Mouse (Mus musculus) left cerebral cortex, adult 2 months (tissue): ENCODE results near the gene Lhfp. TPM values are rescaled to one million over a fixed set of nuclear protein-coding genes. Genes with fewer than 3 reads are reported as not detected.

Experiments
- DNase-seq, 2 experiments: peaks; one replicate each; pipeline ENCODE4 v3.0.0; 2021 to 2022; ENCODE audit warnings: low spot score in 2 of 2, mixed read lengths in 1 of 2; ENCODE audit errors: extremely low spot score in 1 of 2
- H3K27ac ChIP-seq: fragments of 200-600 bp; 2 replicates; pipeline ENCODE4 v1.8.1; 2022
- H3K4me3 ChIP-seq: fragments of 200-600 bp; 2 replicates; pipeline ENCODE4 v1.8.1; 2022
- CTCF ChIP-seq: fragments of 200-600 bp; IDR thresholded peaks from 2 replicates; pipeline ENCODE4 v1.8.1; 2022; ENCODE audit warnings: antibody characterized with exemption, mild to moderate bottlenecking, moderate library complexity
- intact Hi-C: fragments of 180-260 bp; cut with DNase I; formaldehyde crosslinking; loops from one replicate; pipeline ENCODE4 v1.15.1; 2025
- total RNA-seq, 2 experiments: library from RNA; stranded (reverse); gene quantifications; 2 replicates each; pipeline ENCODE4 v1.2.3; 2021

Gene Lhfp
- total RNA-seq, 2 experiments from 2014 or later, result 32.9 to 34.4 TPM

DNA sequence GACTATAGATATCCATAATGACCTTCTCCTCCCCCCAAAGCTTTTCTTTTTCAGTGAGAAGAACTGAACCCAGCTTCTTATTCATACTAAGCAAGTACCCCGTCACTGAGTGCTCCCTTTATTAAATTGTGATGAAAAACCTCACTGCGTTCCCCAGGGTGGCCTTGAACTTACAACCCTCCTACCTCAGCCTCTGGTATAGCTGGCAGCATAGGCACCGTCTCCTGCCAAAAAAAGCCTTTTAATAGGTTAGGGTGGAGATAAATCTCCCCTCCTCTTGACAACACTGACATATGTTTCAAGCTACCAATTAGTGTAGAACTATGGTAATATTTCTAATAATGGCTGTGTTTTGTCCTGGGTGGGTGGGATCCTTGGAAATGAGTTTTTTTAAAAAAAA lies 33.4 kb downstream of the Lhfp start:
- TF ChIP-seq CTCF, result no peak
- Histone ChIP-seq H3K4me3 (no peak overlapping the region), H3K27ac (no peak overlapping the region)
- no peak for DNase-seq
- intact Hi-C loops, result no loop called here

GRCm38 (mm10) chr3:53080286-53080685 lies 39.0 kb downstream of the Lhfp start:
- no peak for DNase-seq
- intact Hi-C loops, result no loop called here
- TF ChIP-seq CTCF, result no peak
- Histone ChIP-seq H3K27ac (no peak overlapping the region), H3K4me3 (no peak overlapping the region)

- Histone ChIP-seq H3K27ac (no peak overlapping the region), H3K4me3 (no peak overlapping the region)
- no peak for TF ChIP-seq CTCF
- intact Hi-C loops, result no loop called here
- no peak for DNase-seq
These were observed 39.4 kb downstream of the Lhfp start for GRCm38 (mm10) chr3:53080710-53081109.

- Histone ChIP-seq H3K4me3 (no peak overlapping the region), H3K27ac (no peak overlapping the region)
- DNase-seq, result no peak
- intact Hi-C loops, result no loop called here
- no peak for TF ChIP-seq CTCF
These were observed 42.4 kb downstream of the Lhfp start for GRCm38 (mm10) chr3:53083717-53084116.

DNA sequence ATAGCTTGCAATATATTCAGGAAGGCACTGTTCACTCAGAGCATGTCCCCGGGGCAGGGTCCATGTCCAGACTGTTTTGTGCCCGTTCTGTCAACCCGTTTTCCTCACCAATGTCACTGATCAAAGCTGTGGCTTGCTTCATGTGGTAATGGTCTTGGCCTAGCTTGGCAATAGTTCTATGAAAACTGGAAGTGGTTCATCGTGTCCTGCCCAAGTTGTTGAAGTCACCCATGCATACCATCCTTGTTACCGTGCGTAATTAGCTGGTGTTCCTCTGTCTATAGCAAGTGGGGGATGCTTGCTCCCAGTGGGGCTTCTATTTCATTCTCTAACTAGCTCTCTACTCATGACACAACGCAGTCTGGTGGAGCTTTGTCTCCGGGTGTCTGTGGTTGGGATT lies 43.5 kb downstream of the Lhfp start:
- DNase-seq, result no peak
- no peak for TF ChIP-seq CTCF
- Histone ChIP-seq H3K27ac (no peak overlapping the region), H3K4me3 (no peak overlapping the region)
- intact Hi-C loops, result no loop called here

GRCm38 (mm10) chr3:53086481-53087155 lies 45.3 kb downstream of the Lhfp start:
- Histone ChIP-seq H3K4me3 (no peak overlapping the region), H3K27ac (no peak overlapping the region)
- no peak for DNase-seq
- intact Hi-C loops, result no loop called here
- TF ChIP-seq CTCF, result no peak

- no peak for TF ChIP-seq CTCF
- Histone ChIP-seq H3K27ac (no peak overlapping the region), H3K4me3 (no peak overlapping the region)
- intact Hi-C loops, result no loop called here
- no peak for DNase-seq
These were observed 46.0 kb downstream of the Lhfp start for GRCm38 (mm10) chr3:53087156-53087805.

DNA sequence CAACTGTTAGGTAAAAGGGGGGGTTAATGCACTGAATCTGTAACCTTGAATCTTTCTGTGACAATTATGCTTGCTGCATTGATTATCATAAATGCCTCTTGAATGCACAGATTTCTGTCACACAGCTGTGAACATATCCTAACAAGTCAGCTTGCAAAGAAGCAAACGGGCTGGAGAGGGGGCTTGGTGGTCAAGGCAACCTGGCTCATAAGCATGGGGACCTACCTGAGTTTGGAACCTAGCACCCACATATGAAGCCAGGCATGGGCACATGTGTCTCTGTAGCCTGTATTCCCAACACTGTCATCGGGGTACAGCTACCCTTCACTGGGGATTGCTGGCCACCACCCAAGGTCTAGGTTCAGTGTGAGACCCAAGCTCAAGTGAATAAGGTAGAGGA lies 48.6 kb downstream of the Lhfp start:
- intact Hi-C loops, result no loop called here
- Histone ChIP-seq H3K27ac (no peak overlapping the region), H3K4me3 (no peak overlapping the region)
- TF ChIP-seq CTCF, result no peak
- no peak for DNase-seq

DNA sequence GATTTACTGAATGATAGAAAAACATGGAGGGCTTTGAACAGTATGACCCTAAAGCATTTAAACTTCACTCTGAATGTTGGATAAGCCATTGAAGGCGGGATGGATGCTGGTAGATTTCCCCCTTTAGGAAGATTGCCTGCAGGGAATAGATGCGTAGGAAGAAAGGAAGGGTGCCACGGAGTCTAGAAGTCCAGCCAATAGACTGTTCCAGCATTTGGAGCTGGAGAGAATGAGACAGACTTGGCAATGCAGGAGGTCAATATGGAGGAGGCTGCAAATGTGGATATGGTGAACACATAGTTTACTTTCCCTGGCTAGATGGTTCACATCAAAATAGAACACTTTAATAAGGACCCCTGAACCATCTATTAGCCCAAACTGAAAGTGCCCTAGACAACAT lies 58.9 kb downstream of the Lhfp start:
- no peak overlapping the region for H3K4me3 ChIP-seq
- DNase-seq, result no peak
- intact Hi-C loops, result no loop called here
- H3K27ac ChIP-seq, result no peak overlapping the region
- TF ChIP-seq CTCF, result no peak

DNA sequence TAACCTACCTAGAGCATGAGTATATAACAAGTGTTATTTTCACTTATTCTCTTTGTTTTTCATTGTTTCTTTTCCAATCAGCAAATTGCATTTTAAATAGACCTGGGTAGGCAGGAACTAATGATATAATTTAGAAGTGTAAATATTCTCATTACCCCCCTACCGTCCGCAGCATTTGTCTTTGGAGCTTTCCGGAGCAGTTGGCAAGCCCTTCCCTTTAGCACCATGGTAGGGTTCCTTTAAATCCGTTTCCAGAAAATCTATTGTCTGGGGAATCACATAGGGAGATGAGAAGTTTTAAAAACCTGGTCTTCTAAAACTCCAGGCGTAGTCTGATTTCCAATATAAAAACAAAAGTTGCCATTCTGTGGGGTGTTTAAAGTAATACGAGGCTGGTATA lies 59.5 kb downstream of the Lhfp start:
- no peak overlapping the region for H3K27ac ChIP-seq
- intact Hi-C loops, result no loop called here
- no peak for TF ChIP-seq CTCF
- H3K4me3 ChIP-seq, result no peak overlapping the region
- no peak for DNase-seq

GRCm38 (mm10) chr3:53101711-53102110 lies 60.4 kb downstream of the Lhfp start:
- intact Hi-C loops, result no loop called here
- no peak overlapping the region for H3K27ac ChIP-seq
- no peak for DNase-seq
- H3K4me3 ChIP-seq, result no peak overlapping the region
- no peak for TF ChIP-seq CTCF

- no peak for DNase-seq
- TF ChIP-seq CTCF, result no peak
- Histone ChIP-seq H3K27ac (no peak overlapping the region), H3K4me3 (no peak overlapping the region)
- intact Hi-C loops, result no loop called here
These were observed 60.9 kb downstream of the Lhfp start for GRCm38 (mm10) chr3:53102131-53102756.

DNA sequence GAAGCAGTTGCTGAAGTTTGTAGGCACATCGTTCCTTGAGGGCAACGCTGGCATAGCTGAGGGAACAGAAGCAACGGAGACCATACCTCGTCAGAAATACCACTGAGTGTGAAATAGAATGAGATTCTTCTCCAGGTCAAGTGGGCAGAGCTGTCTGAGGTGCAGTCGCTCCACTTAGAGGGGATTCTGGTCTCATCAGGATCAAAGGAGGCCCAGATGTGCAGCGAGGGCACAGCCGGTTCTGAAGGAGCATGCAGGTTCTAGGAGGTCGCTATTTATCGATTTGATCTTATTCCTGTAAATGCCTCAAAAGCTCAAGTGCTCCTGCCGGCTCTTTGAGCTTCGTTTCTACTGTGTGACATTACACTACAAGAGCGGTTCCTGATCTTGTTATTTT lies 61.4 kb downstream of the Lhfp start:
- intact Hi-C loops, result no loop called here
- H3K4me3 ChIP-seq, result no peak overlapping the region
- no peak for DNase-seq
- no peak for TF ChIP-seq CTCF
- no peak overlapping the region for H3K27ac ChIP-seq
